Mouse (Mus musculus): ENCODE data around the gene Asb4. TPM values are rescaled to one million over a fixed set of nuclear protein-coding genes. Genes with fewer than 3 reads are reported as not detected.

Asb4 gene
- 4.7 and 8.2 TPM in 2 replicates for polyA plus RNA-seq (2015; fragmentation: Nextera tagmentation; extraction: Ambion mirVana)

GRCm38 (mm10) chr6:5383336-5384177, at the start of gene Asb4:
Asb4 (plus strand) TSS chr6:5383386.

Other genes starting within 250 kb of the Asb4 start
- gene Pon1, start 189.4 kb upstream of the Asb4 start, polyA plus RNA-seq (2015; fragmentation: Nextera tagmentation; extraction: Ambion mirVana) = 12.4 and 20.7 TPM in 2 replicates
- gene Pon3, start 127.1 kb upstream of the Asb4 start, polyA plus RNA-seq (2015; fragmentation: Nextera tagmentation; extraction: Ambion mirVana) = 72.7 and 117 TPM in 2 replicates
- 39.6 and 85.5 TPM in 2 replicates for gene Pon2, start 84.9 kb upstream of the Asb4 start, polyA plus RNA-seq (2015; fragmentation: Nextera tagmentation; extraction: Ambion mirVana)
- gene Pdk4, start 112.9 kb downstream of the Asb4 start, polyA plus RNA-seq (2015; fragmentation: Nextera tagmentation; extraction: Ambion mirVana) = 6.2 and 6.8 TPM in 2 replicates

All from adrenal gland, postnatal 0 days (tissue).